Mouse (Mus musculus): Measurements from ENCODE around the gene Foxf1.

The Foxf1 gene

GRCm38 (mm10) chr8:121084210-121084951 lies at the start of gene Foxf1:
Gene Foxf1, plus strand, starts transcription at chr8:121084386.
- peak; percentile 56 for DNase-seq

GRCm38 (mm10) chr8:121035611-121036010 lies 48.6 kb upstream of the Foxf1 start:
- DNase-seq, result no peak

DNA sequence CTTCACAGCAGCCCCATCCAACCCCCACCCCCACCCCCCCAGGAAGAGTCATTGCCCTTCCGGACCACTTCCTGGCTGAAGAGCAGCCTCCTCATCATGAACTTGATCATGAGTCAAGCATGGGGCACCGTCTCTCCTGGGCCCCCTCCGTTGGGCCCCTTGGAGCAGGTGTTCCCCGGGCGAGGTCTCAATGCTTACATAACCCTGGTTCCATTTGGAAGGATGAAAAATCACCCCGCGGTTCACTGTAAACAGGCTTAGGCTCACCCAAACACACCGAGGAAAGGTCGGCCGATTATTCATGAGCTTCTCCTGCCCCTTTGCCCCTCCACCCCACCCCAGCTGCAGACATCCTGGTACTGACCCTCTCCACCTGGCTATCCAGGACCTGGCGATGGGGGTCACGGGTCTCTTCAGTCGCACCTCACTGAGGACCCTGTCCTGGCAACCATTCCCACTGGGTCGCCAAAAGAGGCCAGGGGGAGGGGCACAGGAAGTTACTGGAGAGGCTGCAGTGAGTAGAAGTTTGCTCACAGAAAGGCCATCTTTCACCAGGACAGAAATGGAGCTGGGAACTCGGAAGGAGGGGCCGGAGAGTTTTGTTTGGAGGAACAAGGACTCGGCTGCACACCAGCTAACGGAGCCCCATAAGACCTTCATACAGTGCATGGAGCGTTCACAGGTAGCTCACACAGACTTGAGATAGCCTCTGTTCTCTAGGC lies 40.3 kb upstream of the Foxf1 start:
- DNase-seq, result no peak

DNA sequence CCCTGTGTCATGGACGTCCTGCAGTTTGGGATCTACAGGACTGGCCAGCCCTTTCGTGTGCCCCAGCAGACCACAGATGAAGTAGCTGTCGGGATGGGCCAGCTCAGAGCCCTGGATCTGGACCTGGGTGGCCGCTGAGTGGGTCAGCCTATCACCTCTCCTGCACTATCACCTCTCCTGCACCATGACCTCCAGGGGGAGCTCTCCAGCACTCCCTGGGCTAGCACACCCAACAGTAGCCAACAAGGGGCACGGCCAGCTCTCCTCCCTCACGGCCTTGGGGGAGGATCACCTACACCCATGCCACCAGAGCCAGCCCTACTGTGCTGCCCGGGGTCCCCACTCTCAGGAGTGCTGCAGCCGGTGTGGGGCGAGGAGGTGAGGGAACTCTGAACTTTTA lies 36.7 kb upstream of the Foxf1 start:
- no peak for DNase-seq

GRCm38 (mm10) chr8:121058081-121058480 lies 26.1 kb upstream of the Foxf1 start:
- no peak for DNase-seq

DNA sequence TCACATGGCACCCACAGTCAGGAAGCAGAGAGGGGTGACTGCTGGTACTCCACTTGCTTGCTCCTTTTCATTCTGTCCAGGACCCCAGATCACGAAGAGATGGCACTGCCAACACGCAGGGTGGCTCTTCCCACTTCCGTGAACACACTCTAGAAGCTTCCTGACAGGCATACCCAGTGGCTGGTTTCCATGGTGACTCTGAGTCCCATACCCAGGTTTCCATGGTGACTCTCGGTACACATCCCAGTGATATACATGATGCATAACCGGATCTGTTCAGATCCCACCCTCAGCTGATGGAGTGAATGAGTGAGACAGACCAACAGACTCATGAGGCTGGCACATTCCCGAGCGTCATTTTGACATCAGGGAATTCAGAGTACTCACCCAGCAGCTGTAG lies 25.1 kb upstream of the Foxf1 start:
- DNase-seq, result no peak

- DNase-seq, result no peak
Observed at GRCm38 (mm10) chr8:121062521-121062920, 21.7 kb upstream of the Foxf1 start.

DNA sequence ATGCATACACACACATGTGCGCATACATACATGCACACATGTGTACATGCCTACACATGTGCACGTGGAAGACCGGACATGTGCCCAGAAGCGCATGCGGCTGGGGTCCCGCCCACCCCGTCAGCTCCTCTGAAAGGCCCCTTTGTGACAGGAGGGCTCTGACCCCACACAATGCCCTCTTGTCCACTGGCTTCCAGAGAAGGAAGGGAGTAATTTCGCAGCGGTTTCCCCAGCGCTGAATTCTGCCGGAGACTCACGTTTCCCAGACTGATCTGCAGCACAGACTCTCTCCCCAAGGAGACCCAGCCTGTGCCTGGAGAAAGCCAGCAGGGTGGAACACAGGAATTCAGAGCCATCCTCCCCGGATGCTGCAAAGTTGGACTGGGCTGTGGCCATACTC lies 20.5 kb upstream of the Foxf1 start:
- no peak for DNase-seq

GRCm38 (mm10) chr8:121071454-121071853 lies 12.7 kb upstream of the Foxf1 start:
- no peak for DNase-seq

DNA sequence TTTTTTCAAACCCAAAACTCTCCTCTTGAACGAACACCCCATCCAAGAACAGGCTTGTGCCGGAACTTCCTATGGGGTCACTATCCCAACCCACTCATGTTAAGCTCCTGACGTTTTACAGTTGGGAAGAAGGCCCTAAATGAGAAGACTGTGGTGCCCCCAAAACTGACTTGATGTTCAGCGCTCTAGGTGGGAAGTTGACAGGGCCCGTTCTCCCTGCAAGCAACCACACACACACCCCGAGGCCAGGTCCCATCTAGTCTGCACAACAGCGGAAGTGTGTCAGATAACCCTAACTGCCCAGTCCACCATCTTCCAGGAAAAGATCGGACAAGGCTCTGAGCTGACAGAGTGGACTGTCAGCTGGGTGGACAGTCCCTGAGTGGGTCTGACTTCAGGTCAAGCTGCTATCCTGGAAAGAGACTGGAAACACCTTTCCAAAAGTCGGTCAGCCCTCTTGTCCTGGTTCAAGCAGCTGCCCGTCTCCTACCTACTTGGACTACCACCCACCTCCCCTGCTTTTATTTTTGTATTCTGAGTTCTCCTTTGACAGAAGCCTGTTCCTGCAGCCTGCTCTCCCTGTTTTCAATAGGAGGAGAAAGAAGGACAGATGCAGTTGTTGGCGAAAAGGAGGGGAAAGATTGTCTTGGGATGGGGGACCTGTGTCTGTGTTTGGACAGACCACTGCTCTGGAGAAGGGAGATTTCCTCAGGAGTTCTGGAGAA lies 11.6 kb upstream of the Foxf1 start:
- DNase-seq, result no peak

DNA sequence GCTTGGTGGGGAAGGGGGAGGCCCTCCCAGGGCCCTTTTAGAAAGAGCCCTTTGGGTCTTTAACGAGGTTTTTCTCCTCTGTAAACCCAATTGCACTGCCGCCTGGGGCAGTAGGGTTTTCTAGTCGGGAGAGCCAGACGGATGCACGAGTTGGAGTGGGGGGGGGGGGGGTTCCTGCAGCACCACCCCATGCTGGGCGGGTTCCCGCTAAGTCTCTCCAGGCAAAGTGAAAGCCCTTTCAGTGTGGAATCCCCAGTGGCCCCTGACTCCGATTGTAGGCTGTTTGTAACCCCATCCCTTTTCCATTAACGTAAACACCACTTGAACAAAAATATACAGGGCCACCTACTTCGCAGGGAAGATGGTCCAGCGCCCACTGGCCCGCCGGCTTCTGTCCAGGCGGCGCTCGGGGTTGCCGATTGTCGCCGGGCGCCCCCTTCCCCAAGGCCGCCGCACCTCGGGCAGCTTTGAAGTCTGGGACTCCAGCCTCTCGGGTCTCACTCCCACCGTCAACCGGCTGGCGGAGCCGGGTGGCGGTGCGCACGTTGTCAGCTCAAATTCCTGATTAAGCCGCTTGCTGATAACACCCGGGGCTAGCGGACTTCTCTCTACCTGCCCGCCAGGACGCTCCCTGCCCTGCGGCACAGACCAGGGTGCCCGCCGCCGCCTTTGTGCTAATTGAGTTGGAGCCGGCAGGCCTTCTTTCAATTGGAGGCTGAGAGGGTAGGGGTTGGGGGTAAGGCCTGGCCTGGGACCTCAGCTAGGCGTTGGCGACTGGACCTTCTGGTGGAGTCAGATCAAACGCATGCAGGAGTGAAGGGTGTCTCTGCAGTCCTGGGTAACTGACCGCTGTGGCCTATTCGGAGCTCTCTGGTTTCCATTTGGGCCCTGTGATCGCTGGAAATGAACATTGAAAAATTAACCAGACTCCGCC lies 10.7 kb upstream of the Foxf1 start:
- DNase-seq, result no peak

DNA sequence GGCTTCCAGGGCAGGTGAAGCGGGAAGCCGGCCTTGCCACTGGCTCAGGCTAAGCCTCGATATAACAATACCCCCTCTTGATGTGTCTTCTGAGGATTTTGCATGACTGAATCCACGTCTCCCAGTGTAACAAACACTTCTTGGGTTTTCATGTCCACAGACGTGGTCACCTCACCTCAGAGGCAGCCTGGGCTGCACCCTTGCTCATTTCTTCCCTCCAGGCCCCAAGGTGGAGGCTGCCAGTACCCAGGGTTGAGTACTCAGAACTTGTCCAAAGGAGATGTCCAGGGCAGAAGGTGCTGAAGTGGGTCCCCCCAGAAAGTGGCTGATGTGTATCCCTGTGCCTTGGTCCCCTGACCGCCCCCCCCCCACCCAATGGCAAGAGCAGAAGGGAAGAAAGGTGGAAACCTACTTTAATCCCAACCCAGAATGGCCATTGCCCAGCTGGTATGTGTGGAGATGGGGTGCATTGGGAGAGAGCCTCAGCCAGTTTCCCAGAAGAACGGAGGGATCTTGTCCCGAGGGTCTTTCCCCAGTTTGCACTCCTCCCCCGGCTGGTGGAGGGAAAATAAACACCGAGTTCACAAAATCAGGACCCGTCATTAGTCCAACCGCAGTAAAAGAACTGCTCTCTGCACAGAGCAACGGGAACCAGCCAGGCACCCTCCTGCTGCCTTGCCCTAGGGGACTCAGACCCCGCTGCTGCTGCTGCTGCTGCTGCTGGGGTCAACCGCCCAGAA lies 9.9 kb upstream of the Foxf1 start:
- DNase-seq, result no peak

GRCm38 (mm10) chr8:121074848-121075145 lies 9.4 kb upstream of the Foxf1 start:
- DNase-seq, result no peak

GRCm38 (mm10) chr8:121075936-121076335 lies 8.2 kb upstream of the Foxf1 start:
- no peak for DNase-seq

DNA sequence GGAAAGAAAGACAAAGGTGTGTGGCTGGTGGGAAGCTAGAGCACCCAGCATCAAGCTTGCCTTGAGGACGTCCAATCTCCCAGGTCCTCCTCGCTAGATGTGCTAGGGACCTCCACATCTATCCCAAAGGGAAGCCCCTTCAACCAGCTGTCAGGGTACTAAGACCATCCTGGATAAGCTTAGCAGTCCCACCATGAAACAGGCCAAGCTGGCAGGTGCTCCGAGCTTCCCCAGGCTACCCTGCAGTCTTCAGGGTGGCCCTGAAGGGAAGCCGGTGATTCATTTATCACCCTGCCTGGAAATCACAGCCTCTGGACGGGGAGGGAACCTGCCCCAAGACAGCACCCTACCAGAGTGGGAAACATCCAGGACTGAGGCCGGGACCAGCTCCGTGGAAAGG lies 7.6 kb upstream of the Foxf1 start:
- DNase-seq, result no peak

DNA sequence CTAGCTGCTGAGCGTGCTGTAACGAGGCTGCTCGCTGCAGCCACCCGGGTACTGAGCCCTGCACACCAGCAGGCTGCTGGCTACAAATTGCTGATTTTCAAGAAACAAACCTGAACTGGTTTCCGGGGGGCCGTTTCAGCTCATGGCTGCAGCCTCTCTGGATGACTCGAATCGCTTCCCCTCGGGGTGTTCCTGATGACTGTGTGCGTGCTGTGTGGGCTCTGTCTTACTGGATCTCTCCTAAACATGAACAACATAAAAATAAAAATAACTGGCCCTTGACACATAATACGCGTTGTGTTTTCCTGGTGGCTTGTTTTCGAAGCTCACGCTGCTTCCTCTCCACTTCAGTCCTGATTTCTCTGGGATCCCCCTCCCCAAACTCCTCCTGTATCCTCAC lies 5.5 kb upstream of the Foxf1 start:
- DNase-seq, result no peak

DNA sequence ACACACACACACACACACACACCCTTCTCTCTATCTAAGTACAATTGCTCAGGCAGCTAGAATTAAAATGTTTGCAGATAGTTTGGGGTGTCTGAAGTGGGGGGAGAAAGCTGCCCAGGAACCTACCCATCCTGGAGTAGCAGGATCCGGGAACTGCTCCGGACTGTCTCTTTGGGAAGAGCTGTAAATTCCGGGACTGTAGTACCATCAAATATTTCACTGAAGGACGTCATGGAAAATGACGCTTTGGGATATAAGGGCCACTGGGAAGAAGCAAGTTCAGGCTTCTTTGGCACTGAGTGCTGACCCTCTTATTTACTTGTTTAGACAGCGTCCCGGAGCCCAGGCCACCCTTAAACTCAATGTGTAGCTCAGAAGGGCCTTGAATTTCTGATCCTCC lies 5.0 kb upstream of the Foxf1 start:
- no peak for DNase-seq

DNA sequence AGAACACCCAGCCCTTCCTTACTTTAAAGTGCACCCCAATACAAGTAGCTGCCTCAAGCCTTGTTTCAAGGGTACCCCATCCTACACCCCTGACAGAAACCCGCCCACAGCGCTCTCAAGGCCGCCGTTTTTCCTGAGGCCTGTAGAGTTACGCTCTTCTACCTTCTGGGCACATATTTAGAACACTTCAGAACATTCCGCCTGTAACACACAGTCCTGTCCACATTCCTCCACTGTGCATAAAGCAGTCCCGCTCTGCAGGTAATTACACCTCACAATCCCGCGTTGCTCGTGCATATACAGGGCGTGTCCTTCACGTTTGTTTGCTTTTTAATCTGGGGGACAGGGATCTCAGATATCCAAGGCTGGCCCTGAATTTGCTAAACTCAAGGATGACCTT lies 4.2 kb upstream of the Foxf1 start:
- no peak for DNase-seq

DNA sequence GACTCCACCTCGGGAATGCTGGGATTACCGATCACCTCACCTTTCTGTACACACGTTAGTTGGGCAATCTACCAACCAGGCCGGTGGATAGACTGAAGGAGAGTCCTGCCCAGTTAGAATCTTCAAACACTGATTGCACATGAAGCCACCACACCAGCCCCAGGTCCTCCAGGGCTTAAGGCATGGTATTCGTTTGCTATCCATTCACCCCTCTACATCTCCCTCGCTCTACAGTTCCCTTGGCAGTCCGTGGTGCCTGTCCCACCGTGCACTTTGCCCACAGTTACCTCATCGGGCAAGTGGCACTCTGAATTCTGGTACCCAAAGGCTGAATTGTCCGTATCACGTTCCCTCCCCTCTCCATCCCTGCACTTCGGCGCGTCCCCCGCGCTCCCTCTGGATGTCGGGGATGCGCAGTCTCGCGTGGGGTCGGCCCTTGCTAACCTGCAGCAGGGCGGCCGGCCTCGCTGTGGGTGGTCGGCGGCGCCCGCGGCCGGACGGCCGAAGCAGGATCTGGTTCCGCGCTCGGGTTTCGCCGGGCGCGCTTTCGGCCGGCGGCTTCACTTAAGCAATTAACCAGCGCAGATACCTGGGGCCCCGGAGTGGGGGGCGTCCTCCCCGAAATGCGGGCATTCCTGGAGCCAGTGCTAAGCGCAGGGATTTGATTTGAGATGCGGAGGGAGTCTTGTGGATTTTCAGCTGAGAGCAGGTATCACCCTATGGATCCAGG lies 3.7 kb upstream of the Foxf1 start:
- no peak for DNase-seq

DNA sequence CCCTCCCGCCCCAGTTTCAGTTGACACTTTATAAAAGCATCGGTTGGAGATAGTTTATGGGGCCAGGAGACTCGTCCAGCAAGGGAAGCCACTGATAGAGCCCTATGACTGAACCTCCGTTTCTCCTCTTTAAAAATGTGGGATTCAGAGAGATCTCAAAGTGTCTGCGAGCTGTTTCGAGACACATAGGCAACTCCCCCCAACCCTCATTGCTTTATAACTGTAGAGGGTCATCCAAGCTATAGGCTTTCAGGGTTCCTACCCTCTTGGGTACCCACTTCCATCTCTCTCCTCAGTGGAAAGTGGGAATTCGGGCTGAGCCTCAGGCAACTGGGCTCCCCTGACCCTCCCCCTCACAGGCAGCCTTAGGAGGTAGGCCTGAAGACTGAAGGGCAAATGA lies 2.8 kb upstream of the Foxf1 start:
- no peak for DNase-seq
